Mouse (Mus musculus) c-Kit-positive CD71-positive TER-119-negative erythroid progenitor cells, embryonic 14.5 days (primary cell): ENCODE measurements around the gene Tango2.
"Not testable (repeated sequence)": the region's sequence is repeated elsewhere in the genome, so short reads cannot be mapped to it uniquely, and the experiment has no call there.

Experiments
- DNase-seq: peaks from one replicate; pipeline ENCODE4 v3.0.0-alpha.2; 2013; ENCODE audit warnings: low read depth

The Tango2 gene

GRCm38 (mm10) chr16:18342650-18343570 lies 5.0 kb downstream of the Tango2 start:
- peak; percentile 35 for DNase-seq

- DNase-seq, result peak; percentile 77
These were observed 5.8 kb downstream of the Tango2 start for GRCm38 (mm10) chr16:18342076-18342475.

- no peak for DNase-seq
These were observed 6.3 kb downstream of the Tango2 start for GRCm38 (mm10) chr16:18341605-18342004.

GRCm38 (mm10) chr16:18339866-18340265 lies 8.0 kb downstream of the Tango2 start:
- no peak for DNase-seq

DNA sequence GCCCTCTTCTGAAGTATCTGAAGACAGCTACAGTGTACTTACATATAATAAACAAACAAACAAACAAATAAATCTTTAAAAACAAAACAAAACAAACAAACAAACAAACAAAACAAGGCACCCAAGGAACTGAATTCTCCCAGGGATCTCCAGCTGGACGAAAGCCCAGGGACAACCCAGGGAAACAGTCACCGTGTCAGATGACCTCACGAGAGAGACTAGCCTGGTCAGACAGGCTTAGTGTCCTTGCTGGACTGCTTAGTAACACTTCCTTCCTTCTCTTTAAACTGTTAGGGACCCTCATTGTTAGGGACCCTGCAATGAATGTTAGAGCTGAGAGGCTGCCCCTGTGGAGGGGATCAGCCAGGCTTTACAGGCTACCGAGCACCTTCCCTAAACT lies 10.6 kb downstream of the Tango2 start:
- DNase-seq, result no peak

DNA sequence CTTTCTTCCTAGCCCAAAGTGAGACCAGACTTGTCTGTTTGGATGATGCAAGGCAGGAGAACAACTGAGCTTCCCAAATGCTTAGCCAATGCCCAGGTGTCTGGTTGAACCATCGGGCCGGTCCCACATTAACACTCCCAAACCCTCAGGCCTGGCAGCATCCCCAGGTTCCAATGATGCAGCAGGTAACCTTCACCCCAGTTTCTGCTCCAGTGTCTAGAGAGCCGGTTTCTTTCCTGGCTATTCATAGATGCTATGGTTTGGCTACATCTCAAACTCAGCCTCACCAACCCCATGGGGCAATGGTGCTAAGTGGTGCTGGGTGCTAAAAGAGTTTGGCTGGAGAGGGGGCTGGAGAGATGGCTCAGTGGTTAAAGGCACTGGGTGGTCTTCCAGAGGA lies 11.9 kb downstream of the Tango2 start:
- no peak for DNase-seq

- no peak for DNase-seq
These were observed 13.9 kb downstream of the Tango2 start for GRCm38 (mm10) chr16:18333976-18334375.

GRCm38 (mm10) chr16:18328524-18328923 lies 19.4 kb downstream of the Tango2 start:
- DNase-seq, result no peak

GRCm38 (mm10) chr16:18327936-18328335 lies 20.0 kb downstream of the Tango2 start:
- DNase-seq, result no peak

GRCm38 (mm10) chr16:18325741-18326140 lies 22.2 kb downstream of the Tango2 start:
- no peak for DNase-seq

DNA sequence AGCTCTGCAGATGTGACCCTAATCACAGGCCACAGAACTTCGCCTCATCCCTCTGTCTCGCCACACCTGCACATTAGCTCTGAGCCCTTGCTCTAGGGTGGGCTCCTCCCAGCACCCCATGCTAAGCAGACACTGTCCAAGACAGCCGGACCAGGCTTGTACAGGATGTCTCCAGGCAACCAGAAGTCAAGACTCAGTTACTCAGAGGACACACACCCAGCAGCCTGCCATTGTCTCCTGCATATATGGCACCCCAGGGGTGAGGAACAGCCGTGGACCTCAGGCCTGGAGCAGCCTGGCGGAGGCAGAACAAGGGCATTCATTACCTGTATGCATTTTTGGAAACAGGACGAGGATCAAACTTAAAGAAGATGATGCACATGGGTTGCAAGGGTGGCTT lies 23.9 kb downstream of the Tango2 start:
- no peak for DNase-seq

- DNase-seq, result no peak
These were observed 24.4 kb downstream of the Tango2 start for GRCm38 (mm10) chr16:18323460-18323859.

- DNase-seq, result no peak
These were observed 26.5 kb downstream of the Tango2 start for GRCm38 (mm10) chr16:18321443-18321842.

DNA sequence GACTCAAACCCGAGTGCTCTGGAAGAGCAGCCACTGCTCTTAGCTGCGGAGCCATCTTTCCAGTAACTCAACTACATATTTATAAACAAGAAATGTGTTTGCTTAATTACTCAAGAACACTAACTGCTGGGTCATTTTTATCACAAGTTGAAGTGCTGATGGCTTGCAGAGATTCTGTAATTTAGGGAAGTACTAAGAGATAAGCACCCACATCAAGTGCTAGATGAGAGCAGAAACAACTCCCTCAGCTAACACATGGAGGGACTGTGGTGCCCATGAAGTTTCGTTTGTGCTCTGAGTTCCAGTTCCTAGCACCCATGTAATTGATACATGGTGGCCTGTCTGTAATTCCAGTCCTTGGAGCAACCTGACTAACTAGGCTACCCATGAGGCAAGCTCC lies 28.9 kb downstream of the Tango2 start:
- no peak for DNase-seq

DNA sequence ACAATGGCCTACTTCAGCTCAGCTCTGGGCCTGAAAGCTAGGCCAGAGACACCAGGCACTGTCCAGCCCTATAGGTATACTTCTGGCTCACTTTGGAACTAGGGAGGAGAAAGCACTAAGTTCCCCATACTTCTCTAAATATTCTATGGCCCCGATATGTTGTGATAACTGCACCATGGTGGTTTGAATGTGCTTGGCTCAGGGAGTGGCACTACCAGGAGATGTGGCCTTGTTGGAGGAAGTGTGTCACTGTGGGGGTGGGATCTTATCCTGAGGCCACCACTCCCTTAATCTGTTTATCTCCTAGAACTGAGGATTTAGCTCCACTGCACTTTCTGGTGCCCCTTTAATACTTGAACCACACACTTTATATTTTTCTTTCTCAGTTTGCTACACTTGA lies 39.7 kb downstream of the Tango2 start:
- DNase-seq, result no peak

DNA sequence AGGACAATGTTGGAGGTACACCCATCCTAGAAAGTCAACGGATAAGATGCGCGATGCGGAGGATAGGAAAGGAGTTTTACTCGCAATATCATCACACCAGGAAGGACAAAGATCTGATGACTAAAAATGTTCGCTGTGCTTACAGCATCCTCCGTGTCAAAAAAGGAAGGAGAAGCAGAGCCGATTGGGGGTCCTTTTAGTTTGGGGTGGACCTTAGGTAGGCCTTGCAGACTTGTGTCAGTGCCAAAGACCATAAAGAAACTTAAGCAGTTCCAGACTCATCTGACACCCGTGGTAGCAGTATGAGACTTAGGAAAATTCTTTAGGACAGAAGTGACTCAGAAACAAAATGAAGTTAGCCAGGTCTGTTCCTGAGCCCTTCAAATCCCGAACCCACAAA lies 58.3 kb downstream of the Tango2 start:
- DNase-seq, result not testable (repeated sequence)

DNA sequence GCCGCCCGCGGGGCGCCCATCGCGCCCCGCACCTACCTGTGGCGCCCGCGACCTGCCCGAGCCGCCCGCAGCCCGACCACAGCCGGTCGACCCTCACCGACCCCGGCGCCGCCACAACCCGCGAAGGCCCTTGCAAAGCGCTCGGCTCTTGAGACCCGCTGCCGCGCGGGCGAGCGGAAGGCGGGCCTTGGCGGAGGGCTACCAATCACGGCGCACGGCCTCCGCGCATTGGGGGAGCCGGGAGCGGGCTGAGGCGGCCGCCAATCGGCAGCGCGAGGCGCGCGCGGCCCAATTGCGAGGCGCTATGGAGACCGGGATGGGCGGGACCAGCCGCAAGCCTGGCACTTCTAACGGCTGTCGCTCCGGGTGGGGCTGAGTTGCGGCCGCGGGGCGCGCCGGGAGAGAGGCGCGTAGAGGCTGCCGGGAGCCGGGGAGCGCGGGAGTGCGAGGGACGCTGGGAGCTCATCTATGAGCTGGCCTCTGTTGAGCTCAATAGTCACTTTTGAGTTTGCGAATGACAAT lies 58.8 kb downstream of the Tango2 start, which contains the start of gene Dgcr8:
Gene Dgcr8, minus strand, starts transcription at position 180 of the 522 bp plus-strand sequence.
- peak; percentile 92 for DNase-seq

DNA sequence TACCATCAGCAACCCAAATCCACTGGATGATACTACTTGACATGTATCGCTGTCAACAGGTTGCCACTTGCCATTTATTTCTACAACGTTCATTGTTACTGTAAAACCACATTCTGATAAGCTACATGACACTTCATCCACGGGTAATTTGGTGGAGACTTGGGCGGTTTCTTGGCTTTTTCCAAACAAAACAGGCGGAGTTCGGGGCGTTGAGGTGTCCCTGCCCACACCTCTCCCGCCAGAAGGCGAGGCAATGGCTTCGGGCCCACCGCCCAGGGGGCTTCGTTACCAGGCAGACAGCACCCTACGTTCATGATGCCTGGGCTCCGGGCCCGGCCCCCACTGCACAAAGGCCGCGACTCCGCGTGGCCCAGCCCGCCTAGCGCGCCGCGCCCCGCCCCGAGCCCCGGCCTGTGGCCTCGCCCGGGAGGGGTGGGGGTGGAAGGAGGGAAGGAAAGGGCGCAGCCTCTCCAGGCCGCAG lies 59.3 kb downstream of the Tango2 start:
- DNase-seq, result peak; percentile 53

DNA sequence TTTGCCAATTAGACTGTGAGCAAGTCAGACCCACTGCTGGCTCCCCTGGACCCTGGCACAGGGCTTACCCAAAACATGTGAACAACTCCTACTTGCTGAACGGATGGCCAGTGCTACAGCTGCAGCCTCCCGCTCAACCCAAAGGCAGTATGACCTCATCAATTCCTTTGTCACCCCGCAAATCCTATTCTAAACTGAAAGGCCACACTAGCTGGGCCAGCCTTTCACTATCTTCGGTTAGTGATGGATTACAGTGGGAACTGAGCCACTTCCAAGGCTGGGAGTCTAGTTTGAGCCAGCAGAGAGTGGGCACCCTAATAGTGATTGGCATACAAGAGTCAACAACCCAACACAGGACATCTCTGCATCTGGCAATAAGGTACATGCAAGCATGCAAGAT lies 59.7 kb downstream of the Tango2 start:
- no peak for DNase-seq

DNA sequence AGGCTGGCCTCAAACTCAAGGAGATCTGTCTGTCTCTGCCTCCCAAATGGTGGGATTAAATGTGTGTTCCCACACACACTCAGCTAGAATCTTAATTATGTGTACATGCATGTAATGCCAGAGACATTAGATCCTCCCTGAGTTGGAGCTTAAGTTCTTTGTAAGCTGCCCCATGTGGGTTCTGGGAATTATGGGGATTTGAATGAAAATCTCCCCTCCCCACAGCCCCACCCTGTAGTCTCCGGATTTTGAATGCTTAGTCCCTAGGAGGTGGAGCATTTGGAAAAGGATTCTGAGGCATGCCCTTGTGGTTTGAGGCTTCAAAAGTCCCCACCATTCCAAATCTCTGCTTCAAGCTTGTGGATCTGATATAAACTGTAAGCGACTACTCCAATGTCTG lies 72.7 kb downstream of the Tango2 start:
- no peak for DNase-seq

DNA sequence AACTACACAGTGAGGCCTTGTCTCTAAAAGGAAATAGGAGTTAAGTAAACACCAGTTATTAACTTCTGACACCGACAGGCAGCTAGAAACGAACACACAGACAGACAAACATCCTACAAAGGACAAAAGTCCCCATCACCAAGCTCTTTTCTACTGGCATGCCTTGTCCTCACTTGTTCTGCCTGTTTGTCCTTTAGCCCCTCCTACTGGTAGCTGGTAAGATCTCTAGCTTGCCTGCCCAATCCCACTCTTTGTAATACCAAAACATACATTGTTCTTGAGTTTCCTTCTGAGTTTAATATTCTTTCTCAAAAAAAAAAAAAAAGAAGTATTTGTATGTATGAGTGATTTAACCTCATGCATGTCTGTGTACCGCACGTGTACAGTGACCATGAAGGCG lies 79.7 kb downstream of the Tango2 start:
- no peak for DNase-seq

- no peak for DNase-seq
These were observed 82.9 kb downstream of the Tango2 start for GRCm38 (mm10) chr16:18265024-18265423.

DNA sequence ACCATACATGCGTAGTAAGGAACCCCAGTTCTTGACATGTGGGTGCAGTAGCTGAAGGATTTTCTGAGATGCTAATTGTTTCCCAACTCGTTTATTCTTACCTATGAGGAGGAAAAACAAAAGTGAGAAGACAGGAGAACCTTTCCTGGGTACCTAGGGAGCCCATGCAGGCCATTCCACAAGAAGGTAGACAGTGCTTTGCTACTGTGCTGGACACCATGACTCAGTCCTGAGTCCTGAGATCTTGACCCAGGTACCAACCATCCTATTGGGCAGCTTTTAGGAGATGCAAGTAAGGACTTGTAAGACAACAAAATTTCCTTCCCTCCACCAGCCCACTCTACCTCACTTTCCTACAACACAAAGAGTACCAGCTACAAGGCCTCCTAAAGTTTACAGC lies 89.7 kb downstream of the Tango2 start, which contains the start of gene Gm49776:
Gene Gm49776, minus strand, starts transcription at position 101 of the 400 bp plus-strand sequence.
- no peak for DNase-seq
